Mouse (Mus musculus): ENCODE measurements around the gene Igfbp6. TPM values are rescaled to one million over a fixed set of nuclear protein-coding genes. Genes with fewer than 3 reads are reported as not detected.
A peak's percentile ranks its signal among the peaks of the same experiment; 100 is the strongest.

The Igfbp6 gene
- polyA plus RNA-seq, 1 experiment: 297 TPM

DNA sequence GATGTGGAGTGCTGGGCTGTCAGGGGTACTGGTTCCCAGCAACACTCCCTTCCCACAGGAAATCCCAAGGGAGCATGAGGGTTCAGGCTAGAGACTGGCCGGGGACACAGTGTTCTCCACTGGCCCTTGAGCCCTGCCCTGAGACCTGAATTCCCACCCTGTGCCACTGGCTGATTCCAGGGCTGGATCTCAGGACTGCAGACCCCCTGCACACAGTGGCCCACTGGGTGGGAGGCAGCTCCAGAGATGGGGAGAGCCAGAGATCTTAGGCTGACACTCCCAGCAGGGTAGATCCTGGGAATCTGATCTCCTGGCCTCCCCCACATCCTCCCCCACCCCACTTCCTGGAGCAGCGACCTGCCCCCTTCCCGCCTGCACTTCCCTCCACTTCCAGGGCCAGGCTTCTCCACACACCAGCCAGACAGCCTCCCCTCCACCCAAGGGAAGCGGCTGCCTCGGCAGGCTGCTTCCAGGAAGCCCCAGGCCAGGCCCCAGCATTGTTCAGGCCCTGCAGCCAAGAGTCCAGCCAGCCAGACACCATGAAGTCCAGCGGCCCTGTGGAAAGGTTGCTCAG is 41.5 kb upstream of the Igfbp6 start:
- H3ac ChIP-seq (ENCODE audit: control insufficient read depth, insufficient read length, low read depth): peak overlapping the region; percentile 72
- H3K27me3 ChIP-seq (ENCODE audit: control insufficient read depth, insufficient read depth, insufficient read length): no peaks in the 10 kb centered on the region
- H3K4me3 ChIP-seq (ENCODE audit: insufficient read depth, poor library complexity, severe bottlenecking): peak overlapping the region; percentile 63
- H3K36me3 ChIP-seq (ENCODE audit: control insufficient read depth, insufficient read depth): peaks cover 44% of the 10 kb centered on the region
- H3K79me3 ChIP-seq (ENCODE audit: low read depth): peaks cover 6% of the 10 kb centered on the region
- TF ChIP-seq MAX (IDR thresholded peaks at IDR 0.05) (peak; percentile 34), FOSL1 (IDR thresholded peaks at IDR 0.05; ENCODE audit: insufficient read depth, low read length, poor library complexity, severe bottlenecking) (no peak)
- peaks cover 51% of the 10 kb centered on the region for H3K79me2 ChIP-seq (ENCODE audit: control insufficient read depth, insufficient read depth)

DNA sequence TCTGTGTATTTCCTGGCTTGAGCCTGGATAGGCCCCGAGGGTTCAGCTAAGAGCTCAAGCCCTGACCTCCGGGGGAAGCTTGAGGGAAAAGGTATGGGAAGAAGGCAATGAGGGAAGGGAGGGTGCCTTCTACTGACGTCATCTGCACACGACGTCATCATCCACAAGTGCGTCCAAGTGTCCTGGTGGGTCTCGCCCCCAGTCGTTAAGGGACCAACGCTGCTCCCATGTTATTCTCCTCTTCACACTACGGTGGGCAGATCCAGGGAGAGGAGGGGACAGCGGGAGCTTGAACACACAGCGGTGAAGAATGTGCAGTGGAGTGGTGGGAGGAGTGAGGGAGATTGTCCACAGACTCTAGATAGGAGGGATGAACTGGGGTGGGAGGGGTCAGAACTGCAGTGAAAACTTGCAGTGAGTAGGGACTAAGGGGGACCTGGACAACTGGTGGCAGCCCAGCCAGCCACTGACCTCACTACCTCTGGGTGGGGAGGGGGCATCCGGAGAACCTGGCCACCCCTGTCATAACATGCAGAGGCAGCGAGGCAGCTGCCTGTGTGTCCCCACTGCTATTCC is 40.7 kb upstream of the Igfbp6 start:
- peaks cover 6% of the 10 kb centered on the region for H3K79me3 ChIP-seq (ENCODE audit: low read depth)
- peak overlapping the region; percentile 63 for H3K4me3 ChIP-seq (ENCODE audit: insufficient read depth, poor library complexity, severe bottlenecking)
- H3K79me2 ChIP-seq (ENCODE audit: control insufficient read depth, insufficient read depth): peaks cover 45% of the 10 kb centered on the region
- H3K27me3 ChIP-seq (ENCODE audit: control insufficient read depth, insufficient read depth, insufficient read length): no peaks in the 10 kb centered on the region
- peaks cover 44% of the 10 kb centered on the region for H3K36me3 ChIP-seq (ENCODE audit: control insufficient read depth, insufficient read depth)
- peak overlapping the region; percentile 72 for H3ac ChIP-seq (ENCODE audit: control insufficient read depth, insufficient read length, low read depth)
- TF ChIP-seq MAX (IDR thresholded peaks at IDR 0.05) (peak; percentile 16), MYOD1 (IDR thresholded peaks at IDR 0.05; ENCODE audit: control insufficient read depth, insufficient read length, low read depth) (no peak), FOSL1 (IDR thresholded peaks at IDR 0.05; ENCODE audit: insufficient read depth, low read length, poor library complexity, severe bottlenecking) (no peak)

- peaks cover 44% of the 10 kb centered on the region for H3K36me3 ChIP-seq (ENCODE audit: control insufficient read depth, insufficient read depth)
- H3K4me3 ChIP-seq (ENCODE audit: insufficient read depth, poor library complexity, severe bottlenecking): peak overlapping the region; percentile 63
- H3K79me3 ChIP-seq (ENCODE audit: low read depth): peaks cover 6% of the 10 kb centered on the region
- TF ChIP-seq MYOD1 (IDR thresholded peaks at IDR 0.05; ENCODE audit: control insufficient read depth, insufficient read length, low read depth) (peak; percentile 91), USF1 (IDR thresholded peaks at IDR 0.05; ENCODE audit: low read depth) (peak; percentile 62), MAX (IDR thresholded peaks at IDR 0.05) (peak; percentile 59), MYOG (IDR thresholded peaks at IDR 0.05; ENCODE audit: control insufficient read depth, extremely low read depth, insufficient read length) (no peak), FOSL1 (IDR thresholded peaks at IDR 0.05; ENCODE audit: insufficient read depth, low read length, poor library complexity, severe bottlenecking) (no peak), CEBPB (IDR thresholded peaks at IDR 0.05; ENCODE audit: low read depth) (peak; percentile 91), CTCF (IDR thresholded peaks at IDR 0.05; ENCODE audit: control insufficient read depth, insufficient read depth, insufficient read length) (no peak)
- no peaks in the 10 kb centered on the region for H3K27me3 ChIP-seq (ENCODE audit: control insufficient read depth, insufficient read depth, insufficient read length)
- H3K79me2 ChIP-seq (ENCODE audit: control insufficient read depth, insufficient read depth): peaks cover 45% of the 10 kb centered on the region
- peak overlapping the region; percentile 72 for H3ac ChIP-seq (ENCODE audit: control insufficient read depth, insufficient read length, low read depth)
Observed at GRCm38 (mm10) chr15:102103947-102104555, 40.1 kb upstream of the Igfbp6 start.

GRCm38 (mm10) chr15:102105360-102105759 is 38.8 kb upstream of the Igfbp6 start:
- peak overlapping the region; percentile 41 for H3ac ChIP-seq (ENCODE audit: control insufficient read depth, insufficient read length, low read depth)
- peaks cover 47% of the 10 kb centered on the region for H3K79me2 ChIP-seq (ENCODE audit: control insufficient read depth, insufficient read depth)
- peak overlapping the region; percentile 16 for H3K4me3 ChIP-seq (ENCODE audit: insufficient read depth, poor library complexity, severe bottlenecking)
- peaks cover 55% of the 10 kb centered on the region for H3K36me3 ChIP-seq (ENCODE audit: control insufficient read depth, insufficient read depth)
- peaks cover 6% of the 10 kb centered on the region for H3K79me3 ChIP-seq (ENCODE audit: low read depth)
- TF ChIP-seq MYOG (IDR thresholded peaks at IDR 0.05; ENCODE audit: control insufficient read depth, extremely low read depth, insufficient read length): no peak
- no peak for TF ChIP-seq MAX (IDR thresholded peaks at IDR 0.05)
- no peak for TF ChIP-seq CTCF (IDR thresholded peaks at IDR 0.05; ENCODE audit: control insufficient read depth, insufficient read depth, insufficient read length)
- TF ChIP-seq USF1 (IDR thresholded peaks at IDR 0.05; ENCODE audit: low read depth): no peak
- TF ChIP-seq FOSL1 (IDR thresholded peaks at IDR 0.05; ENCODE audit: insufficient read depth, low read length, poor library complexity, severe bottlenecking): no peak
- TF ChIP-seq CEBPB (IDR thresholded peaks at IDR 0.05; ENCODE audit: low read depth): no peak
- TF ChIP-seq MYOD1 (IDR thresholded peaks at IDR 0.05; ENCODE audit: control insufficient read depth, insufficient read length, low read depth): peak; percentile 75
- H3K27me3 ChIP-seq (ENCODE audit: control insufficient read depth, insufficient read depth, insufficient read length): no peaks in the 10 kb centered on the region

DNA sequence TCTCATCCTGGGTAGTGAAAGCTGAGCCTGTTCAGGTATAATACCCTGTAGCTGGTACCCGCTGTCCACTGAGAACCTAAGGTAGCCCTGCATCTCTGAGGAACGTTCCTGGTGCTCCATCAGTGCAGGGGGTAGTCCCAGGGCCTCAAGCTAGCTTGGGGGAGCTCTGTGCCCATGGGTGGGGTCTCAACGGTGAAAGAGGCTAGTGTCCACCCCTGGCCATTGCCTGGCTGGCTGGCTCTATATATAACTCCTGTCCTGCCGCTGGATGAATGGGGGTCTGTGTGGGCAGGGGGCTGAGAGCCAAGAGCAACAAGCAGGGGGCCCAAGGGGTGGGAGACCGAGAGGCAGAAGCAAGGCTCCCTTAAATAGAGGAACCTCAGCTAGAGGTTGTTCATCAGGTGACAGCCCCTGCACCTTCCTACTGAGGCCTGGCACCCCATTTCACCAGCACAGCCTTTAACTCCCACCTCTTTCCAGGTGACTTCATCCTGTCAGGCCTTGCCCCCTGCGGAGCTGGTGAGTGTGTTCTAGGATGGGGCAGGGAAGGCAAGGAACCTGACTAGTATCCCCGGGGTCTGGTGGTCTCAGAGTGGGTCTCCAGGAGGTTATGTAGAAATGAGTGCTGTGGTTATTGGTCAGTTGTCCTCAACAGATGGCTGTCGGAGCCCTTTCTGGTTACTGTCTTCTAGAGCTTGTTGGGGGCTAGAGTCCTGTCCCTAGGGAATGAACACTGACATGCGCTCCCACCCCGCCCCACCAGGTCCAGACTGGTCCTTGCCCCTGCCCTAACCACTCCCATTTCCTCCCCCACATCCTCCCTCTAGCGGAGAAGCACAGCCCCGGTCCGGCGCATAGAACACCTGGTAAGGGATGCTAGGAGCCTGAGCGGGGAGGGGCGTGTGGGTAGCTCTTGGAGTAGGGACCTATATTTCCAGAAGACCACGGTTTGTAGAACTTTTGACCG is 38.1 kb upstream of the Igfbp6 start:
- TF ChIP-seq CEBPB (IDR thresholded peaks at IDR 0.05; ENCODE audit: low read depth) (no peak), MYOD1 (IDR thresholded peaks at IDR 0.05; ENCODE audit: control insufficient read depth, insufficient read length, low read depth) (no peak), MAX (IDR thresholded peaks at IDR 0.05) (no peak), MYOG (IDR thresholded peaks at IDR 0.05; ENCODE audit: control insufficient read depth, extremely low read depth, insufficient read length) (no peak), CTCF (IDR thresholded peaks at IDR 0.05; ENCODE audit: control insufficient read depth, insufficient read depth, insufficient read length) (no peak), USF1 (IDR thresholded peaks at IDR 0.05; ENCODE audit: low read depth) (no peak), FOSL1 (IDR thresholded peaks at IDR 0.05; ENCODE audit: insufficient read depth, low read length, poor library complexity, severe bottlenecking) (no peak)
- Histone ChIP-seq H3K4me3 (ENCODE audit: insufficient read depth, poor library complexity, severe bottlenecking) (no peak overlapping the region), H3K79me2 (ENCODE audit: control insufficient read depth, insufficient read depth) (peaks cover 52% of the 10 kb centered on the region), H3K36me3 (ENCODE audit: control insufficient read depth, insufficient read depth) (peaks cover 61% of the 10 kb centered on the region), H3K79me3 (ENCODE audit: low read depth) (peaks cover 6% of the 10 kb centered on the region), H3ac (ENCODE audit: control insufficient read depth, insufficient read length, low read depth) (peak overlapping the region; percentile 41), H3K27me3 (ENCODE audit: control insufficient read depth, insufficient read depth, insufficient read length) (no peaks in the 10 kb centered on the region)

All from C2C12 (cell line).